Mouse (Mus musculus): ENCODE measurements around the gene Iqcd.

Gene Iqcd

DNA sequence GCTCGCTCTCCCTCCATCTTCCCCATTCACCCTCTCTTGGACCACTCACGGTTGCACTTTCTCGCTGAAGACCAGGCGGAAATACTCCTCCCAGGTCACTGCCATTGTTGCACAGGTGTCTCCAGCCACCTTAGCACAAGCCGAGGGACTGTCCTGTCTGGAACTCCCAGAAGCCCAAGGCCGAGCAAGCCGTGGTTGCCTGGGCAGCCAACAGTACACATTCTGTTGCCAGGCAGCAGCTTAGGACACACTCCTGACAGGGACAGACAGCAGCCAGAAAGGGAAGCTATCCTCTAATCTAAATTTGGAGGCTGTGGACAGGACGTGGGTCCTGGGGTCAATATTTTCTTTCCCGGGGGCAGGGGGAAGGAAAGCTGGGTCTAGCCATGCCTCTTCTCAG lies 45.3 kb downstream of the Iqcd start, which contains the start of gene Cfap73:
Gene Cfap73, minus strand, starts transcription at position 105 of the 400 bp plus-strand sequence.
- DNase-seq: peak; percentile 25

DNA sequence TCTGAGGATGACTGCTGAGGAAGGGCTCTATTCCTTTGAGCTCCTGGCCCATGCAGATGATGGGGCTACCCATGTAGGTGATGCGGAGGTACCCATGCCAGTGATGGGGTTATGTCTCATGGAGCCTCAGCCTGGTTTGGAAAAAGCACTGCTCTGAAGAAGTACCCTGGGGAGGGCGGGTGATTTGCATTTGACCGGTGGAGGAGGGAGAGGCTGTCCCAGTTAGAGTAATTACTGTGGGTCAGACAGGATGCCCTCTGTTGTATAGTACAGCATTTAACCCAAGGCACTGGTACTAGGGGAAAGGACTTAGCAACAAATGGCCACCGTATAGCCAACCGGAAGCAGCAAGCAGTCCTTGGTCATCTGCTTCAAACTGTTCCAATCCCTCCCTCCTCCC lies 46.0 kb downstream of the Iqcd start:
- DNase-seq: no peak

DNA sequence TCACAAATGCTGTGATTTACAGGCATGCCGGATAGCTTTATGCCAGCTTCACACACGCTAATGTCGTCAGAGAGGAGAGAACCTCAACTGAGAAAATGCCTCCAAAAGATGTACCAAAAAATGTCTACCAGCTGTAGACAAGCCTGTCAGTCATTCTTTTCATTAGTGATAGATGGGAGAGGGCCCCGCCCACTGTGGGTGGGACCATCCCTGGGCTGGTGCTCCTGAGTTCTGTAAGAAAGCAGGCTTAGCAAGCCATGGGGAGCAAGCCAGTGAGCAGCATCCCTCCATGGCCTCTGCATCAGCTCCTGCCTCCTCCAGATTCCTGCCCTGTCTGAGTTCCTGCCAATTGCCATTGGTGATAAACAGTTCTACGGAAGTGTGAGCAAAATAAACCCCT lies 46.8 kb downstream of the Iqcd start:
- no peak for DNase-seq

DNA sequence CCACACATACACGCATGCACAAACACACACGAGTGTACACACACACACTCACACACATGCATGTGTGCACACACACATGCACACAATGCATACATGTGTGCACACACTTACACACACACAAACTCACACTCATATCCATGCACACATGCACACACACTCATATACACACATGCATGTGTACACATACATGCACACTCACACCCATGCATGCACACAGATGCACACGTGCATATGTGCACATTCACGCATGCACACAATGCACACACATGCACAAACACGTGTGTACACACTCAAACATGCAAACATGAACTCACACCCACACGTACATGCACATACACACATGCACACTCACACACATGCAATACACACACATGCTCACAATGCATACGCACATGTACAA lies 51.3 kb downstream of the Iqcd start:
- no peak for DNase-seq

DNA sequence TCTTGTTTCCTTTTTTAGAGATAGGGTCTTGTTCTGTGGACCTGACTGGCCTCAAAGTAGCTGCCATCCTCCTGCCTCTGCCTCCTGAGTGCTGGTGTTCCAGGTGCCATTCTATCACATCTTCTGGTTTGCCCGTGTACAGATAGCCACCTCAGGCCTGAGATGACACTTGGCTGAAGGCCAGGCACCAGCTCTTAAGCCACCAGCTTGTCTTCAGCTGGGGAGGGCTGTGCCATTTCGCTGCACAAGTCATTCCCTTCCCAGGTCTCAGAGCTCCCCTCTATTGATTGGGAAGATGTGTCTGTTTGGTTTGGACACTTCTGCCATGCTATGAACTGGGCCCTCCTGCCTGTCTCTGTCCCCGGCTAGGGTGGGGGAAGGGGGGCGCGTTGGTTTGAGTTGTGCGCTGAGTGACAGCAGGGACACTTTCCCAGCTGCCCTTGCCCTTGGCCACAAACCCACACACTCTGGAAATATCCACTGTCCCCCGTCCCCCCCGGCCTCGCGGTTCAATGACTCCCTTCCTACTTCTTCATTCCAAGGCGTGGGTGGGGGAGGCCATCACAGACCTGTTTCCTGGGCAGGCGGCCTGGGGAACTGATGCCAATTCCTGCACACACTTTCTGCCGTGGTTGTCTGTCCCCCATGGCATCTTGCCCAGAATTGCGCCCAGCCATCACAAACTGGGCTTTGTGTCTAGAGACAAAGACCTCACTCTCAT lies 54.7 kb downstream of the Iqcd start:
- DNase-seq: peak; percentile 50

DNA sequence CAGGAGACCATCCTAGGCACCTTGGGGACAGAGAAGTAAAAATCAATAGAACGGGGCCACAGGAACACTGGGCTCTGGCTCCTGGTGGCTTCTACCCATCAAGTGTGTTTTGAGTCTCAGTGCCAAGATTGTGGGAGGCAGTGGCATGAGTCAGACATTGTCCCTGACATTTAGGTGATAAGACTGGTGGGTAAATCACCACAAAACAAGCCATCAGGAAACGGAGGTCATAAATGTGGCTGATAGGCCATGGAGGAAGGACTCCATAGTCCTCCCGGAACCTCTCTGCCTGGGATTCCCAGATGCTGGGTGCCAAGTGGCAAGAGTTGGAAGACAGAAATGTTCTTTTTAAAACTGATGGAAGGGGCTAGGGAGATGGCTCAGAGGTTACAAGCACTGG lies 55.4 kb downstream of the Iqcd start:
- no peak for DNase-seq

DNA sequence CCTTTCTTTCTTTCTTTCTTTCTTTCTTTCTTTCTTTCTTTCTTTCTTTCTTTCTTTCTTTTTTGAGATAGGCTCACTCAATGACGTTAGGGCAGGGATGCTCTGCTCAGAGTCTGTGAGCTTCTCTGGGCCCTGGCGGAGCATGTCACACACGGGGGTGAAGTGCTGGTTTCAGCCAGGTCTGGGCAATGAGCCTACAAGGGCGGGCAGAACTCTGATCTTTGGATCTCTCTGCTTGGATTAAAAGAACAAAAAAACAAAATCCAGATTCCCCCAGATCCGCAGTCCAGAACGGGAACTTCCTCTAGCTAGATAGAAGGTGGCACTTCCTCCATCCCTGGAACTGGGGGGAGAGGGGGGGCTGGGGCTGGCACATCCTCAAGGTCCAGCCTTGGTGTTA lies 57.0 kb downstream of the Iqcd start:
- no peak for DNase-seq

DNA sequence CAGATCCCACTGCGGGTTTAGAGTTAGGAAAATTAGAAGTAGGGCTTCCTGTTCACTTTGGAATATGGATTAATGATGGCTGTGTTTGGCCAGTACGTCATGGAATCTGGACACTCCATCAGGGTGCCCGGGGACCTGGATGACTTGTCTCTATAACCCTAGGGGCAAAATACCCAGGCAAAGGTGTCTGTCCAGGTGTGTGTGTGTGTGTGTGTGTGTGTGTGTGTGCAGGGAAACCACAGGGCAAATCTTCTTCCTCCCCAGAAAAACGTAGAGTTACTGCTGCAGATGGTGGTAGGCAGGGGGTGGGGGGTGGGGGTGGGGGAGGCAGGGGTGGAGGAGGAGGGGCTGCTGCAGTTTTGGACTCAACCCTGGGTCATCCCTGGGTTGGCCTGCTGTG lies 58.5 kb downstream of the Iqcd start:
- no peak for DNase-seq

DNA sequence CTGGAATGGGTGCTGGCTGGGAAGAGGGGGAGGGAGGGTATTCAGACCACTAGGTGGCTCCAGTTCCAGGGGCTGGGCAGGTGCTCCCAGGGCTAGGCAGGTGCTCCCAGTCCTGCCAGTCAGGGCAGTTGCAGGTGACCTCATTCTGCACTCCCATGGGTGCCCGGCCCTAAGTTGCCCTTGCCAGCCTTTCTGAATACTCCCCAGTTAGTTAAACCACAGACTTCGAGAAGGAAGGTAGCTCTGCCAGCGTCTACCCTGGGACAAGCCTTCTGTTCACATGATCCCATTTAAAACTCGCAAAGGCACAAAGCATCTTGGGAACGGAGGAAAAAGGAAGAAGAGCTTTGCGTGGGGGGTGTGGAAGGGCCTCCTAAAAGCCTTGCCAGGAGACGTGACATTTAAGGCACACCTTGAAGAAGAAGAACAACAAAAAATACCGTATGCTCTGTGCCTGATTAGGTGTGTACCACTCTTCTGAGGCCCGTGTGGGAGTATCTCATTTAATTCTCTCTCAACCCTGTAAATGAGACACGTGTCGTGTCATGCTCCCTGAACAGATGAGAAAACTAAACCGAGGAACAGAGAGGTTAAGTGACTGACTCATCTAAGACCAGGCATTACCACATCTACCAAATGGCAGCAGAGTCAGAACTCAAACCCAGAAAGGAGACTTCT lies 59.1 kb downstream of the Iqcd start:
- no peak for DNase-seq

DNA sequence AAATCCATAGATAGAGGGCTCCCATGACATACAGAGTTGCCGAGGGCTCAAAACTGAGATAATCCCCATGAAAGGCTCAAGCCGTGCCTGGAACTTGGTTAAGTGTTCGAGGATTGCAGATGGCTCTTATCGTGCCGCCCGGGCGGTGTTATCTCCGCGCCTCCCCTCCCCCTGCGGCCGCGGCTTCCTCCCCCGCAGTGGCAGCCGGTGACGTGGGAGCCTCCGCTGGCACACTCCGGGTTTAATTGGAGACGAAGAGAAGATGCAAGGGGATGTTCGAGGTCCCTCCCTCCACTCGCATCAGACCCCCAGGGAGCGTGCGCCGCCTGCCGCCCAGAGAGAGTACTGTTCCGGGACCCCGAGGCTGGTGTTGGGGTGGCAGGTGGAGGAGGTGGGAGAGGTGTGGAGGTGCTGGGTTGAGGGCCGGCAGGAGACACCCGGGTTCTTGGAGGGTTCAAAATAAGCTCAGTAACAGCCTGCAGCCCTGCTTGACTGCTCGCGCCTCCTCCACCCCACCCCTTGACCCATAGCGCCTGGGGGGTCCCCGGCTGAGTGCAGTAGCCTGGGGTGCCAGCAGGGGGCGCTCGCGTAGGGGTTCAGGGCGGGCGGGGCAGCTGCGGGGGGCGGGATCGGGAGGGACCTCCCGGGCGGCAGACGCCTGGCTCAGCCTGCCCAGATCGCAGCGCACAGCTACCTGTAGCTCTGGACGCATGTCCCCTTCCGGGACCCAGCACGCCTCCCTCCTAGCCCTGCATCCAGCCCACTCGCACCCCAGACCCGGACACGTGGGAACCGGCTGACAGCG lies 60.0 kb downstream of the Iqcd start, which contains the start of gene Rasal1:
Gene Rasal1, plus strand, starts transcription at position 244 of the 805 bp plus-strand sequence.
- peak; percentile 77 for DNase-seq

DNA sequence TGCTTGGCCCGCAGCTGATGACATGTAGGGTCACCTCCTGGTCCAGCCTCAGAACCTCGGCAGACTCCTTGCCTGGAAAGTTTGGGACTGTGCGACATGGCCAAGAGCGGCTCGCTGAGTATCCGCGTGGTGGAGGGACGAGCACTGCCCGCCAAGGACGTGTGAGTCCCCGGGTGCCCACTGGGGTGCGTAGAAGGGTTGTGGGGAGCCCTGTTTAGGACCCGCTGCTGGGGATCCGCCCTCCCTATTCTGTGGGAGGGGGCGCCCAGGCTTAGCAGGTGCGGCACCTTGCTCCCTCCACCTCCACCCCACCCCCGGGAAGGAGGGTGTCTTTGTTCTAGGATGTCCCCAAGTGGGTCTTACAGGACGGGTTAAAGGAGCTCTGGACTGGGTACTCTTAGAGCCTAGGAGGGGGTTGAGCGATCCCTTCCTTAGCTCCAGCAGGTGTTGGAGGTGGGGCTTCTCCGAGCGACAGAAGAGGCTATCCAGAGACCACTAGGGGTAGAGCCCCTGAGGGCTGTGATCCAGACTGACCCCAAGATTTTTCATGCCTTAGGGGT lies 60.6 kb downstream of the Iqcd start:
- DNase-seq: no peak

DNA sequence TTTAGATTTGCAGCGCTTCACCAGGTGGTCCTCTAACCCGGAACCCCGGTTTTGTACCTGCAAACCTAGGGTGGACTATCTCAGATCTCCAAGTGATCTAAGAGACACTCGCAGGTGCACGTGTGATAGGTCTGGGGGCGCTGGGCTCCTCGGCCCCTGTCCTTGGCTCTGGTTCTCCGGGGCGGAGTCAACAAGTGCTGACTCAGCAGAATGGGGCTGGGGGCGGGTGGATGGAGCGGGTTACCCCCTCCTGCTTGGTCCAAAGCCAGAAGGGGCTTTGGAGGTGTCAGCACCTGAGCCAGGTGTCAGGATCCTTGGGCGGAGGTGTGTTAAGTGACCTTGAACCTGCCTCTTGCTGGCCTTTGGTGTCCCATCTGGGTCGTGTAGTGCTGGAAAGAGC lies 61.1 kb downstream of the Iqcd start:
- no peak for DNase-seq

DNA sequence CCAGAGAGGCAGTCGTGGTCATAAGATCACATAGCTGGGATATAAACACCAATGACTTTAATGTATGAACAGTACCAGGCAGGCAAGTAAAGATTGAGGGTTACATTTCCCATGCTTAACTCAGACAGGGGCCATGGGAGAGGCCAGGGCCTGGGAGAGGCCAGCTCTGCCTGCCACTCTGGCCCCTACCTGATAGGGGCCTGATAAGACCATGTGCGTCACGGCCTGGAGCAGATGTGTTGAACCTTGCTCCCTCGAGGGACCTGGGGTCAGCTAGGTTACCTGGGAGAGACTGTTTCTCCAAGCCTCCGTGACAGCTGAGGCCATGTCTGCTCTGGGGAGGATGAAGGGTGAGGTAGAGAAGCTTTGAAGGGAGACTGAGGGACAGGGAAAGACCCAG lies 62.4 kb downstream of the Iqcd start:
- no peak for DNase-seq

DNA sequence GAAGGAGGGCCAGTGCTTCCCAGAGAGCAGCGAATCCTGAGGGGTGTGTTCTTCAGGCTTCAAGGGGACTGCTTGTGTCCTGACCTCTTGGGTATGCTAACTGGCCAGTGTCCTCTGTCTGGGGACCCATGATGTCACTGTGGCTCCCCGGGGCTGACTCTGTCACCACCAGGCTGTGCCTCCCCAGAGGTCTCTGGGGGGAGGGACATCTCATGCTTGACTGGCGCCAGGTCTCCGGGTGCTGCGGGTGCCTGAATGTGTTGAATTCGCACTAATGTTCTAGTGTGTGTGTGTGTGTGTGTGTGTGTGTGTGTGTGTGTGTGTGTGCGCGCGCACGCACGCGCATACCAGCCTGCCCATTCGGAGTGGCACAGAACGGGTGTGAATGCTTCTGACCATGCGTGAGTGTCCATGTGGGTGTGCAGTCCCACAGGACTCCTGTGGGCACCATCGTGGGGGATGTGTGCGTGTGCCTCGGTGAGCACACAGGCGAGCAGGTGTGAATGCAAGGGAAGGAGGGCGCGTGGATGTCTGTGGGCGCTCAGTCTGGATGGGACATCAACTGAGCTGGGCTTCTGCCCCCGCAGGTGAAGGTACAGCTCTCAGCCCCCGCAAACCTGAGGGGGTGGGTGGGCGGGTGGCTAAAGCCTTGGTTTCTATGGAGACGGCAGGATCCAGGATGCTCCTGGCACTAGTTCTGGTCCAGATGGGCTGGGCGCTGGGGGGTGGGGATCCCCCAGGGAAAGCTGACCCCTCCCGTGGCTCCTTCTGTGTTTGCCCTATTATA lies 64.3 kb downstream of the Iqcd start:
- DNase-seq: no peak

DNA sequence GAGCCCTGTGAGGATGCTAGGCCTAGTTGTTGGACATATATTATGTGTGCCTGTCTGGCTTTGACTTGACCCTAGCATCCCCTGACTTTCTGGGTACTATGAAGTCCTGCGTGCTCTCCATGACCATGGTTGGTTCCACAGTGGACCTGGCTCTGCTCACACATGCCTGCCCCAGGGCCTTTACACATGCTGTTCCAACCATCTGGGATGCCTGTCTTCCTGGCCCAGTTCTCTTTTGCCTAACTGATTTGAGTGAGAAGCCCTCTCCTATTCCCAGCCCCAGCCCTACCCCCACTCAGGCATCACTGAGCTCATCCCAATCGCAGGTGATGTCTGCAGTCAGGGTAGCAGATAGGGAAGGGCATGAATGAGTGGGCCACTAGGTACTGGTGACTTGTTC lies 65.1 kb downstream of the Iqcd start:
- DNase-seq: no peak

DNA sequence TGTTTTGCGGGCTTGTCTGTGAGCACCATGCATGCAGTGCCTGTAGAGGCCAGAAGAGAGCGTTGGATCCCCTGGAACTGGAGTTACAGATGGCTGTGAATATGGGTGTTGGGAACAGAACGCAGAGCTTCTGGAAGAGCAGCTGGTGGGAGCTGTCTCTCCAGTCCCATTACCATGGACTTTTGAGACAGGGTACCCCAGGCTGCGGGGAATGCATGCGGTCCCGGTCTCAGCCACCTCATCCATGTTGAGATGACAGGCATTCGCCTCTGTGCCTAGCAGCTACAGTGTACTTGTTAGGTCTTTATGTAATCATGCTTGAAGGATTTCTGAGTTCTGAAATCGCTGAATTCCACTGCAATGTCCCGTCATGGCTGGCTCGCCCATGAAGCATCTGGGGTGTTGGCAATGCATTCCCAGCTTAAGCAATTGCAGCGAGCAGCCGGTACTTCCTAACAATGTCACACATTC lies 67.5 kb downstream of the Iqcd start:
- DNase-seq: no peak
